Mouse (Mus musculus): Measurements from ENCODE around the gene Cacna1c. TPM values are rescaled to one million over a fixed set of nuclear protein-coding genes. Genes with fewer than 3 reads are reported as not detected.

The Cacna1c gene
- total RNA-seq, 2 experiments from 2014 or later: 53.4 to 54.5 TPM

- DNase-seq (ENCODE audit: low spot score in 2 of 2): no peak
These were observed 482.9 kb downstream of the Cacna1c start for GRCm38 (mm10) chr6:118713286-118713685.

GRCm38 (mm10) chr6:118711677-118712322, 484.4 kb downstream of the Cacna1c start:
- peak; percentile 66 to 72 for DNase-seq (ENCODE audit: low spot score in 2 of 2)

GRCm38 (mm10) chr6:118707066-118707465, 489.2 kb downstream of the Cacna1c start:
- DNase-seq (ENCODE audit: low spot score in 2 of 2): no peak

- DNase-seq (ENCODE audit: low spot score in 2 of 2): no peak
These were observed 490.4 kb downstream of the Cacna1c start for GRCm38 (mm10) chr6:118705840-118706239.

- DNase-seq (ENCODE audit: low spot score in 2 of 2): no peak
These were observed 501.6 kb downstream of the Cacna1c start for GRCm38 (mm10) chr6:118694626-118695025.

- DNase-seq (ENCODE audit: low spot score in 2 of 2): no peak
These were observed 506.8 kb downstream of the Cacna1c start for GRCm38 (mm10) chr6:118689447-118689846.

- DNase-seq (ENCODE audit: low spot score in 2 of 2): no peak
These were observed 507.4 kb downstream of the Cacna1c start for GRCm38 (mm10) chr6:118688856-118689255.

GRCm38 (mm10) chr6:118680814-118681213, 515.4 kb downstream of the Cacna1c start:
- DNase-seq (ENCODE audit: low spot score in 2 of 2): no peak

- DNase-seq (ENCODE audit: low spot score in 2 of 2): peak; percentile 29 to 32
These were observed 518.2 kb downstream of the Cacna1c start for GRCm38 (mm10) chr6:118678031-118678430.

GRCm38 (mm10) chr6:118677306-118677705, 518.9 kb downstream of the Cacna1c start:
- DNase-seq (ENCODE audit: low spot score in 2 of 2): no peak

- no peak for DNase-seq (ENCODE audit: low spot score in 2 of 2)
These were observed 521.4 kb downstream of the Cacna1c start for GRCm38 (mm10) chr6:118674781-118675180.

- no peak for DNase-seq (ENCODE audit: low spot score in 2 of 2)
These were observed 522.1 kb downstream of the Cacna1c start for GRCm38 (mm10) chr6:118673974-118674695.

GRCm38 (mm10) chr6:118653331-118653730, 542.9 kb downstream of the Cacna1c start:
- DNase-seq (ENCODE audit: low spot score in 2 of 2): no peak

GRCm38 (mm10) chr6:118649121-118649783, 547.0 kb downstream of the Cacna1c start:
- DNase-seq (ENCODE audit: low spot score in 2 of 2): no peak

GRCm38 (mm10) chr6:118646265-118647061, 549.8 kb downstream of the Cacna1c start:
- DNase-seq (ENCODE audit: low spot score in 2 of 2): peak; percentile 85

GRCm38 (mm10) chr6:118644866-118645265, 551.4 kb downstream of the Cacna1c start:
- no peak for DNase-seq (ENCODE audit: low spot score in 2 of 2)

- no peak for DNase-seq (ENCODE audit: low spot score in 2 of 2)
These were observed 552.7 kb downstream of the Cacna1c start for GRCm38 (mm10) chr6:118643541-118643940.

- no peak for DNase-seq (ENCODE audit: low spot score in 2 of 2)
These were observed 554.4 kb downstream of the Cacna1c start for GRCm38 (mm10) chr6:118641671-118642325.

- no peak for DNase-seq (ENCODE audit: low spot score in 2 of 2)
These were observed 556.4 kb downstream of the Cacna1c start for GRCm38 (mm10) chr6:118639816-118640215.

GRCm38 (mm10) chr6:118638911-118639310, 557.3 kb downstream of the Cacna1c start:
- no peak for DNase-seq (ENCODE audit: low spot score in 2 of 2)

GRCm38 (mm10) chr6:118632491-118632890, 563.7 kb downstream of the Cacna1c start:
- peak in 1 of 2 experiments; percentile 34 for DNase-seq (ENCODE audit: low spot score in 2 of 2)

Data from left cerebral cortex, adult 18-20 months (tissue).